Mouse (Mus musculus) small intestine, adult 2 months (tissue): ENCODE measurements around the gene Rara.

ENCODE experiments used
- CTCF ChIP-seq: fragments of 200-500 bp; IDR thresholded peaks from 2 replicates; pipeline ENCODE4 v1.5.1; 2012; ENCODE audit warnings: low read depth, mild to moderate bottlenecking, control low read depth, inconsistent platforms, low read length, moderate library complexity, mixed read lengths; ENCODE audit not compliant: insufficient replicate concordance, insufficient read length; ENCODE audit errors: extremely low read depth
- POLR2A ChIP-seq: fragments of 200-500 bp; IDR thresholded peaks from 2 replicates; pipeline ENCODE4 v1.6.1; 2012; ENCODE audit warnings: low read depth, mild to moderate bottlenecking, control low read depth, inconsistent platforms, low read length, moderate library complexity

DNA sequence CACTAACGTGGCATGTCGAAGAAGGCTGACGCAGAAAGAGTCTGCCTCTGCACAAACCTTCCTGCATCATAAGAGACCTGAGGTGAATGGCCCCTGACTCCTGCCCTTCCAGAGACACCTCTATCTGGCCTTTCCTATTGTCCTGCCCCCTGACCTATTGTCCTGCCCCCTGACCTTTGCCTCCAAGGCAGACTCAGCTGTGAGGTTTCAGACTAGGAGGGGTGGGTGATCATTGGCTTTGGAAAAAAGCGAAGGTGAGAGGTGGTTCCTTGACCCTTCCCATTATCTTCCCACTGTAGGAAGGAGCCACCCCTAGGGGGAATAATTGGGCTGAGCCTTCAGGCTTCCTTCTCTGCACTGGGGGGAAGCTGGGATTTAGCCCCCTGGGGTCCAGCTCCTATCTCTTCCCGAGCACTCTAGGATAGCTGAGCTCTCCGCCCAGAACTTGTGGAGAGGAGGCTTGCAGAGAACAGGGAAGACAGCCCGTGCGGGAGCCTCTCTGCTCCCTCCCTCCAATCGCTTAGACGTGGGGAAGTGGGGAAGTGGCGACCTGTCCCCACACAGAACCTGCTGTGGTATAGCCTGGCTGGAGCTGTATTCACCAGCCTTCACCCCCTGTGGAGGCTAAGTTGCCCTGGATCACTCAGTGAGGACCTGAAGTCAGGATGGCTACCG is 34.9 kb downstream of the Rara start:
- TF ChIP-seq CTCF (no peak), POLR2A (no peak)
